1 mouse cellular context compared by ENCODE assay signal in genomic region chr4:88867366-88867925, GRCm38 (mm10).
TF ChIP-seq lines count a peak whose summit lies in the region.

No protein-coding gene starts in this region.

TF ChIP-seq in CH12.LX, 34 proteins besides CTCF, POLR2A, EP300 and RAD21:
- no peak for TF ChIP-seq ZC3H11A (IDR thresholded peaks at IDR 0.05; ENCODE audit: low read depth, low read length)
- TF ChIP-seq USF1 (IDR thresholded peaks at IDR 0.05; ENCODE audit: low read depth, low read length) = no peak
- no peak for TF ChIP-seq CHD1 (IDR thresholded peaks at IDR 0.05; ENCODE audit: low read depth, low read length)
- peak; percentile 47; the same call in 1 of the 2 replicates for TF ChIP-seq IRF4 (IDR thresholded peaks at IDR 0.05; ENCODE audit: low read depth, low read length)
- TF ChIP-seq RCOR1 (conservative IDR thresholded peaks at IDR 0.05; ENCODE audit: low read depth, low read length) = no peak; the same call in 1 of the 2 replicates
- peak; percentile 50; the same call in 1 of the 2 replicates for TF ChIP-seq MXI1 (IDR thresholded peaks at IDR 0.05; ENCODE audit: low read depth, low read length)
- TF ChIP-seq ETS1 (conservative IDR thresholded peaks at IDR 0.05; ENCODE audit: low read depth, low read length) = no peak
- TF ChIP-seq GABPA (IDR thresholded peaks at IDR 0.05; ENCODE audit: insufficient replicate concordance, low read depth, low read length) = no peak
- peak; percentile 59 for TF ChIP-seq MEF2A (IDR thresholded peaks at IDR 0.05; ENCODE audit: borderline replicate concordance, low read depth, low read length)
- no peak for TF ChIP-seq HCFC1 (IDR thresholded peaks at IDR 0.05; ENCODE audit: low read depth, low read length)
- TF ChIP-seq ZMIZ1 (IDR thresholded peaks at IDR 0.05; ENCODE audit: low read depth, low read length) = no peak
- 0 out of 2 replicates have a peak, but pooled peaks have one; percentile 21 for TF ChIP-seq ELF1 (IDR thresholded peaks at IDR 0.05; ENCODE audit: low read depth, low read length)
- TF ChIP-seq SMC3 (IDR thresholded peaks at IDR 0.05; ENCODE audit: low read depth, low read length) = peak; percentile 82
- TF ChIP-seq MAFK (IDR thresholded peaks at IDR 0.05; ENCODE audit: insufficient replicate concordance, low read length) = no peak
- 0 out of 2 replicates have a peak, but pooled peaks have one; percentile 36 for TF ChIP-seq MYC (IDR thresholded peaks at IDR 0.05; ENCODE audit: low read depth, low read length)
- TF ChIP-seq TBP (conservative IDR thresholded peaks at IDR 0.05; ENCODE audit: low read depth, low read length) = no peak
- peak; percentile 45; the same call in 1 of the 2 replicates for TF ChIP-seq MAZ (IDR thresholded peaks at IDR 0.05; ENCODE audit: low read depth, low read length)
- TF ChIP-seq JUN (IDR thresholded peaks at IDR 0.05; ENCODE audit: insufficient read depth, low read depth, low read length) = no peak
- no peak for TF ChIP-seq CHD2 (IDR thresholded peaks at IDR 0.05; ENCODE audit: low read length)
- TF ChIP-seq NRF1 (IDR thresholded peaks at IDR 0.05; ENCODE audit: low read depth, low read length) = 0 out of 2 replicates have a peak, but pooled peaks have one; percentile 10
- no peak for TF ChIP-seq SIN3A (IDR thresholded peaks at IDR 0.05; ENCODE audit: low read length)
- TF ChIP-seq E2F4 (IDR thresholded peaks at IDR 0.05; ENCODE audit: insufficient replicate concordance, low read depth, low read length) = no peak
- TF ChIP-seq NELFE (IDR thresholded peaks at IDR 0.05; ENCODE audit: low read depth, low read length) = peak; percentile 65
- TF ChIP-seq TCF12 (IDR thresholded peaks at IDR 0.05; ENCODE audit: low read depth, low read length) = 0 out of 2 replicates have a peak, but pooled peaks have one; percentile 34
- no peak; the same call in 1 of the 2 replicates for TF ChIP-seq MAX (IDR thresholded peaks at IDR 0.05; ENCODE audit: low read length)
- no peak for TF ChIP-seq JUND (conservative IDR thresholded peaks at IDR 0.05; ENCODE audit: low read depth, low read length)
- TF ChIP-seq UBTF (IDR thresholded peaks at IDR 0.05; ENCODE audit: low read depth, low read length) = no peak
